Mouse (Mus musculus) embryonic facial prominence, embryonic 10.5 days (tissue): ENCODE measurements at regions not wholly inside any gene's neighbourhood (a gene's known extent, or its start where the extent isn't known, plus 50 kb on each side); places are given as distances from the start of the nearest gene placed in this dataset.
A peak's percentile ranks its signal among the peaks of the same experiment; 100 is the strongest.

Experiments
- DNase-seq: peaks from one replicate; pipeline ENCODE4 v3.0.0-alpha.2; 2017; ENCODE audit warnings: low spot score
- H3K27ac ChIP-seq: fragments of 300-500 bp; sonication (generic); replicated peaks from 2 replicates; pipeline ENCODE4 v1.5.1; 2016; ENCODE audit warnings: mild to moderate bottlenecking
- H3K27me3 ChIP-seq: fragments of 300-500 bp; sonication (generic); replicated peaks from 2 replicates; pipeline ENCODE4 v1.6.1; 2016; ENCODE audit warnings: low read depth, mild to moderate bottlenecking; ENCODE audit not compliant: poor library complexity, severe bottlenecking
- H3K36me3 ChIP-seq: fragments of 300-500 bp; sonication (generic); replicated peaks from 2 replicates; pipeline ENCODE4 v1.6.1; 2016; ENCODE audit warnings: mild to moderate bottlenecking, moderate library complexity
- H3K4me1 ChIP-seq: fragments of 300-500 bp; sonication (generic); 2 replicates; pipeline ENCODE4 v1.6.1; 2016
- H3K4me3 ChIP-seq: fragments of 300-500 bp; sonication (generic); 2 replicates; pipeline ENCODE4 v1.5.1; 2016; ENCODE audit warnings: mild to moderate bottlenecking, moderate library complexity
- H3K9me3 ChIP-seq: fragments of 300-500 bp; sonication (generic); 2 replicates; pipeline ENCODE4 v1.6.1; 2016; ENCODE audit warnings: mild to moderate bottlenecking
- WGBS: fragments of 180-500 bp; shearing (Covaris S2); methylation state at CpG from one replicate; pipeline ENCODE4 v1.1.7; 2016; 5-methylcytosine and 5-hydroxymethylcytosine counted together

DNA sequence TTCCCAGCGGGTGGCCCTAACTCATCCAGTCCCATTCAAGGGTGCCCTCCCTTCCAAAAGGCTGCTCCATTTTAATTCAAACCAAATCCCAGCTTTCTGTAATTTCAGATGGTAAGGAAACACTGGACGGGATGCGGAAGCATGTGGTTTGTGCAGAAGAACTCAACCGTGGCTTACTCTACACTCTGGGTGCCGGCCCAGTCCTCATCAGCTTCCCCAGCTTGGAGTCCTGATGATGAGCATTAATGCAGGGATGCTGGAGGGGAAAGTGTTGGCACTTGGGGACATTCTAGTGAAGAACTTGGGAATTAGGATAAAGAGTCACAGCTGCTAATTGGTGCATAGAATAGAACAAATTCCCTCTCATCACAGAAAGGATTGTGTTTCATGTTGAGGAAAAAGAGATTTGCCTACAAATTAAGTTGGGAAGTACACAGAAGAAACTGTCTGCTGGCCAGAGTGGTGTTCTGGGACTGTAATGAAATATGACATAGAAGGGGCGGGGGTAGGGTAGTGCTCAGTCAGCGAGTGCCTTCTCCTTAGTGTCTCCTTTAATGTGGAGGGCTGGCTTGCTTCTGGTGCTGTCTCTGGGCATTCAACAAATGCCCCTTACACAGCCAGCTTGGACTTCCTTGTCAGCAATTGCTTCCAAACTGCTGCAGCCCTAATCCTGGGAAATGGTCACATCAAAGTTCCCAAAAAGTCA lies 285.0 kb upstream of the Bmper start:
- H3K27me3 ChIP-seq, result no peaks in the 10 kb centered on the region
- no peak overlapping the region for H3K4me3 ChIP-seq
- peaks cover 12% of the 10 kb centered on the region for H3K4me1 ChIP-seq
- no peak for DNase-seq
- no peaks in the 10 kb centered on the region for H3K36me3 ChIP-seq
- H3K9me3 ChIP-seq, result no peaks in the 10 kb centered on the region
- no peak overlapping the region for H3K27ac ChIP-seq
- WGBS, result 82% methylated on average over 7 of the region's 7 CpGs

DNA sequence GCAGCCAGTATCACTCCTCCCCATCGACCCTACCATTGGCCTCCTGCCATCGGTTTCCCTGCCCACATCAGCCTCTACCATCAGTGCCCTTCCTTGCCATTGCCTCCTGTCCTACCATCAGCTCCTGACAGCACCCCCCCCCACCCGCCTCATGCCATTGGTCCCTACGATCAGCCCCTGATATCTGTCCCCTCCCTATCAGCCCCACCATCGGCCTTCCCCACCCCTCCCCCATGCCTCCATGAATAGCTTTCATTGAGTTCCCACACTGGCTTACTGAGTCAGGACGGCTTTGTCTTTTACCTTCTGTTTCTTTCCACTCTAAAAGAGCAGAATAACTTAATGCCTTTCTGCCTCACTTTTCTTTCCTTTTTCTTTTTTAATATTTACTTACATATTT lies 277.9 kb upstream of the Bmper start:
- DNase-seq, result no peak

DNA sequence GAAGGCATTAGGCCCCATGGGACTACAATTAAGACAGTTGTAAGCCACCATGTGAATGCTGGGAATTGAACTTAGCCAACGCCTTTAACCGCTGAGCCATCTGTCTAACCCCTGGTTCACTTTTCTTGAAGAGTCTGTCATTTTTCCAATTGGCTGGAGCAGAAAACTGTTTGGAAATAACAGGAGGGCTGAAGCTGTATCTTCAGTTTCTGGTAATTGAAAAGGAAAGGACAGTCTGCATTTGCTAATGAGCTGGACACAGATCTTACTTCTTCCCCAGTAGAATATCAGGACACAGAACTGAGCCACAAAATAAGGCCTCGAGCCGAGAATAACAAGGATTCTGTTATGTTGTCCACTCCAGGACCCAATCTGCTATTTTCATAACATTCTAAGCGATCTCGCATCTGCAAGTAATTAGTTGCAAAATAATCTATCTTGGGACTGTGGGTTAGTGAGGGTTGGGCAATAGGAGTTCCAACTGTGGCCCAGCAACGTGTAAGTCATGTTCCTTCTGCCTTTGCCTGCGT lies 277.4 kb upstream of the Bmper start:
- no peaks in the 10 kb centered on the region for H3K36me3 ChIP-seq
- peak overlapping the region; percentile 54; the same call in 1 of the 2 replicates for H3K27ac ChIP-seq
- H3K9me3 ChIP-seq, result no peaks in the 10 kb centered on the region
- no peaks in the 10 kb centered on the region for H3K27me3 ChIP-seq
- 56% methylated on average over 8 of the region's 8 CpGs for WGBS
- H3K4me3 ChIP-seq, result no peak overlapping the region
- no peak for DNase-seq
- peaks cover 12% of the 10 kb centered on the region for H3K4me1 ChIP-seq

More for the DNA sequence above, 277.9 kb upstream of the Bmper start:
- H3K4me3 ChIP-seq, result no peak overlapping the region
- WGBS, result 67% methylated on average over 6 of the region's 6 CpGs
- H3K36me3 ChIP-seq, result no peaks in the 10 kb centered on the region
- peaks cover 13% of the 10 kb centered on the region for H3K4me1 ChIP-seq
- no peaks in the 10 kb centered on the region for H3K27me3 ChIP-seq
- H3K27ac ChIP-seq, result peak overlapping the region; percentile 54
- no peaks in the 10 kb centered on the region for H3K9me3 ChIP-seq

DNA sequence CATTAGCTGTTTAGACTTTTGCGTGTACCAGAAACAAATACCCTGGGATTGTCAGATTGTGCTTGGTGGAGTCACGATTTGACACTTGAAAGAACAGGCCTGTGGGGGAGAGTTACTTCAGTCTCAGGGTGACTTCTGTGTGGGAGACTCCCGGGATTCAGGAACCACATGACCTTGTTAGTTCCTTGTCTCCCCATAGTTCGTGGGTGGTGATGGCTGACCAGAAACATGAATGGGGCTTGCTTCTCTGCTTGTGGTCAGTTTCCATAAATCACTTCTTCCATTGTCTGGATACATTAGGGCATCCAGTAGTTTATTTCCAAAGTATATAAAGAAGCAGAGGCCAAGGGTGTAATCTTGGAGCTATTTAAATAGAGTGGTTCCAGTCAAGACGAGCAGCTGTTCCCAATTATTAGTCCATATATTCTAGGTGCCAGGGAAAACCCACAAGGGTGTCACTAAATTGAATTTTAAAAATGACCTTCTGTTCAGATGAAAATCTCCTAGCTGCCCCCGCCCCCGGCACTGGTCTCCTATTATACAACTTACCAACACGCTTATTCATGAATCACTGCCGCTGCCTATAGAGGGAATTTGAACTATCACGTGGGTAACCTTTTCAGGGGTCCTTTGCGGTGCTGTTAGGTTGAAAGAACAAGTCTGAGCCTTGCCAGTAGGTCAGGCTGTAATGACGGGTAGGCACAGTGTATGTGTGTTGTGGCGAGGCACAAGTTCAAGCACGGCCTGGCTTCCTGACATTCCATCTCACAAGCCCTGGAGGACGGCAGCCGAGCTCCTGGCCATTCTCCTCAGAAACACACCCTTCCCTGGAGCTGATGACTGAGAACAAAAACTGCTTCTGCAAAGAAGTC lies 270.1 kb upstream of the Bmper start:
- Histone ChIP-seq H3K9me3 (no peaks in the 10 kb centered on the region), H3K4me3 (no peak overlapping the region), H3K27ac (peak overlapping the region; percentile 48), H3K27me3 (no peaks in the 10 kb centered on the region), H3K4me1 (peaks cover 20% of the 10 kb centered on the region), H3K36me3 (no peaks in the 10 kb centered on the region)
- 74% methylated on average over 16 of the region's 16 CpGs for WGBS
- no peak for DNase-seq

DNA sequence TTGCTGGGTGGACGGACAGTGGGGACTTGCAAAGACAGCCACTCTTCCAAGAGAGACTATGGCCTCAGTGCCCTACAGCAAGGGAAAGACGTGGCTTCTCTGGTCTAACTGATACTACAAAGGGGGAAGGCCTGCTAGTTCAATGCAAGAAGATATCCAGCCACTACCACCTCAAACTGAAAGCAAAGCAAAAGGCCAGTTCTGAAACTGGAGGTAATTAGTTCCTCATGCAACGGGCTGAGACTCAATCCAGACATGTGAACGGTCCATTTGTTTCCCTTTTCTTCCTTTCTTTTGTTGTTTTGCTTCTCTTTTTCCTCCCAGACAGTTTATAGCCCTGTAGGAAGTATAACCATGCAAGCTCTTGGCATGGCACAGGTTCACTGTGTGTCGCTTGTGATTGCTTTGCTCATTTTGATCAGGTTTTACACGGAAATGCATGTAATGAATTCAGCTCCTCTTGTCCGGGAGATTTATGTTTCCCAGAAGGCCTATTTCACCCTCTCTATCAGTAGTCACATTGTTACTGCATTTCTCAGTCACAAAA lies 260.5 kb upstream of the Bmper start:
- H3K9me3 ChIP-seq, result no peaks in the 10 kb centered on the region
- H3K4me1 ChIP-seq, result peaks cover 7% of the 10 kb centered on the region
- WGBS, result 49% methylated on average over 7 of the region's 7 CpGs
- peak; percentile 21 for DNase-seq
- no peaks in the 10 kb centered on the region for H3K27me3 ChIP-seq
- H3K36me3 ChIP-seq, result no peaks in the 10 kb centered on the region
- H3K4me3 ChIP-seq, result no peak overlapping the region
- peak overlapping the region; percentile 76 for H3K27ac ChIP-seq

DNA sequence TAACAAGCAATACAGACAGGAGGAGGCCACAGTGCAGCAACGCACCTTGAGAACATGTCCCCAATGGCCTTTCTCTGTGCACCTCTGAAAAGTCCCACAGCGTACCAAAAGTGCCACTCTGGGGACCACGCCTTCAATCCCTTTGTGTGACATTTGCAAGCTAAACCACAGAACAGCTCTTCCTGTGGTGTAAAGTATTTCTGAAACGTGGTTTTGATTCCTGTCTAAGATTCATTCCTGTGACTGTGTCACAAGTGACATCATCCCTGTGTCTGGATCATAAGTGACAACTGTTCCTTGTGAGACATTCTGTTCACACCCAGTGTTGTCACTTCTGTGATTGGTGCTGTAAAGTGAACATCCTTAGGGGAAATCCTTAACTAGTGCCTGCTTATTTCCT lies 251.6 kb upstream of the Bmper start:
- Histone ChIP-seq H3K36me3 (no peaks in the 10 kb centered on the region), H3K9me3 (no peaks in the 10 kb centered on the region), H3K4me1 (peaks cover 23% of the 10 kb centered on the region), H3K27ac (no peak overlapping the region), H3K4me3 (no peak overlapping the region), H3K27me3 (0 out of 2 replicates have a peak, but pooled peaks cover under 1% of the 10 kb centered on the region)
- DNase-seq, result no peak
- 85% methylated on average over 4 of the region's 4 CpGs for WGBS

DNA sequence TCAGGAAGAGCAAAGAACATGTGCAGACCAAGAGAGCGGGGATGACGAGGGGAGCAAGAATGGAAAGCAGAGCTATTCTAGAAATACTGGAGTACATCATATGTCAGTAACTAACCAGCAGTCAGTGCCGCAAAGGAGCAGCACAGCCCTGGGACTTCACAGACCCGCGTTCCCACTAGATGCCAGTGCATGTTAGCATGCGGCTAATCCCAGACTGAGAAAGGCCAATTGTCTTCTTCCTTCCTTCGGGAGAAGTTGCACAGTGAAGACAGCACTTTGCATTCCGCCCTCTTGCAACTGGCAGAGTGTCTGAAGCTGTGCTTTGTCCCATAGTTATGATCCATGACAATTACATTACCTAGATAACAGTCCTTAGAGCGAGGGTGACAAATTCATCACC lies 246.1 kb upstream of the Bmper start:
- 65% methylated on average over 9 of the region's 9 CpGs for WGBS
- Histone ChIP-seq H3K27me3 (0 out of 2 replicates have a peak, but pooled peaks cover 3% of the 10 kb centered on the region), H3K4me1 (peaks cover 26% of the 10 kb centered on the region), H3K36me3 (no peaks in the 10 kb centered on the region), H3K27ac (no peak overlapping the region), H3K9me3 (no peaks in the 10 kb centered on the region), H3K4me3 (no peak overlapping the region)
- DNase-seq, result no peak

DNA sequence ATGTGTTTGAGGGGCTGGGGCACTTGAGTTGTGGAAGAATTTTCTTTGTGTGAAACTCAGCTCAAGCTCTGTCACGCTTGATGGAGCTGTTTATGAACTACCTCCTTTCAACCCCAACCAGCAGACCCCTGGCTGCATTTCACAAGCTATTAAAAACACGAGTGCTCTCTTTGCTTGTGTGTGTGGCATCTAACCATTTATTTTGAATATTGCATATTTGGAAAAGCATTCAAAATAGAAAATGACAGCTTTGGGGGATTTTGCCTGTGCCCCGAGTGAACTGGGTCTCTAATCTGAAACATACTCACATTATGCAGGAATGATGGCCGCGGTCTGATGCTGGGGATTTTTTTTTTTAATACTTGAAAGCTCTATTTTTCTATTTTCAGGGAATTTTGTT lies 243.2 kb upstream of the Bmper start:
- WGBS, result 67% methylated on average over 5 of the region's 5 CpGs
- DNase-seq, result no peak

DNA sequence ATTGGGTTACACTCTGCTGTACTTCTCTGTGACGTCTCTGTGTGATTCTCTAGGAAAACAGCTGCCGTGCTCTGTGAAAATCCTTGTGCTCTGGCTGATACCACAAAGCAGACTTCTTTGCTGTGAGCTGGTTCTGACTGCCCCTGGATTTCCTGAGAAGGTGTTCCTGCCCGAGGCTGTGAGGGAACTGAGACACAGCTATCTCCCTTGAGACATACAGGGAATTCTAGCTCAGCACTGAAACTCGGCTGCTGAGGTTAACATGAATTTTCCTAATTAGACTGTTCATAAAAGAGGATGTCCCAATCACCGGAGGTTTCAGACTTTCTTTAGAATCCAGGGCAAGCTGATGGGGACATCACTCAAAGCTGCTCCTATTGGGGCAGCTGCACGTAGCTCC lies 233.4 kb upstream of the Bmper start:
- H3K4me3 ChIP-seq, result no peak overlapping the region
- no peaks in the 10 kb centered on the region for H3K9me3 ChIP-seq
- H3K36me3 ChIP-seq, result no peaks in the 10 kb centered on the region
- 61% methylated on average over 6 of the region's 6 CpGs for WGBS
- H3K27ac ChIP-seq, result no peak overlapping the region; the same call in 1 of the 2 replicates
- peaks cover 15% of the 10 kb centered on the region for H3K4me1 ChIP-seq
- DNase-seq, result no peak
- no peaks in the 10 kb centered on the region for H3K27me3 ChIP-seq

More for the DNA sequence above, 243.2 kb upstream of the Bmper start:
- Histone ChIP-seq H3K36me3 (no peaks in the 10 kb centered on the region), H3K27me3 (0 out of 2 replicates have a peak, but pooled peaks cover 3% of the 10 kb centered on the region), H3K9me3 (no peaks in the 10 kb centered on the region), H3K27ac (no peak overlapping the region), H3K4me1 (peaks cover 10% of the 10 kb centered on the region; the same call in 1 of the 2 replicates), H3K4me3 (no peak overlapping the region)

DNA sequence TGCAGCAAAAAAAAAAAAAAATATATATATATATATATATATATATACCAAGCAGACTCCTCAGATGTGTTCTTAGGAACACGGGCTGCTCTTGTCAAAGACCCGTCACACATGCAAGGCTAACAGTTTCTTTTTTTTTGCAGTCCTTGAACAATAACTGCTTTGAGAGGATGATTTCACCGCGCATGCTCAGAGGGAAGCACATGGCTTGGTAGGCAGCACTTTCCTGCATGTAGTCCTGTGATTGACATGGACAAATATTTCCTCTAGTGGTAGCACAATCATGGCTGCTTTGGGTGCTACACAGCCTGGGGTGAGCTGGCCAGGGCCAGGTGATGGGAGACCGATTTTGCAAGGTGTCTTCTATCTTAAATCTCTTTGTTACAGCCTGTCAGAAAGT lies 229.3 kb upstream of the Bmper start:
- WGBS, result 68% methylated on average over 5 of the region's 5 CpGs

DNA sequence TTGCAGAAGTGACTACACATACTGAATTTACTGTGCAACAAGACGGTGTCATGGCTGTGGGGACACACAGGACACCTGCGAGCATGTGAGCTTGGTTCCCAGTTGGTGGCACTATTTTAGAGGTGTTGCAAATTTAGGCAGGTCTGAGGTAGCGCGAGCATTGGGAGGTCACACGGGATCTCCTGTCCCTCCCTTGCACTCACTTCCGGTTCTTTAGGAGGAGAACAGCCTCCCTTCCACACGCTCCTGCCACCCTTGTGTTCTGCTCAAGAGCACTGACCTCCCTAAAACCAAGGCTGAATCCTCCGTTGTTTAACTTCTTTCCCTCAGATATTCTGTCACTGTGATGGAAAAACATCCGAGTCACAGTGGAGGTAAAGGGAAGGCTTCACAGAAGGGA lies 227.3 kb upstream of the Bmper start:
- Histone ChIP-seq H3K4me3 (no peak overlapping the region), H3K27me3 (0 out of 2 replicates have a peak, but pooled peaks cover 5% of the 10 kb centered on the region), H3K4me1 (peaks cover 13% of the 10 kb centered on the region), H3K36me3 (no peaks in the 10 kb centered on the region), H3K27ac (0 out of 2 replicates have a peak overlapping the region, but pooled peaks have one; percentile 19), H3K9me3 (no peaks in the 10 kb centered on the region)
- WGBS, result 77% methylated on average over 9 of the region's 9 CpGs
- DNase-seq, result no peak

More for the DNA sequence above, 229.3 kb upstream of the Bmper start:
- no peak for DNase-seq
- Histone ChIP-seq H3K4me1 (peaks cover 17% of the 10 kb centered on the region), H3K4me3 (no peak overlapping the region), H3K27me3 (no peaks in the 10 kb centered on the region), H3K9me3 (no peaks in the 10 kb centered on the region), H3K27ac (peak overlapping the region; percentile 70), H3K36me3 (no peaks in the 10 kb centered on the region)

DNA sequence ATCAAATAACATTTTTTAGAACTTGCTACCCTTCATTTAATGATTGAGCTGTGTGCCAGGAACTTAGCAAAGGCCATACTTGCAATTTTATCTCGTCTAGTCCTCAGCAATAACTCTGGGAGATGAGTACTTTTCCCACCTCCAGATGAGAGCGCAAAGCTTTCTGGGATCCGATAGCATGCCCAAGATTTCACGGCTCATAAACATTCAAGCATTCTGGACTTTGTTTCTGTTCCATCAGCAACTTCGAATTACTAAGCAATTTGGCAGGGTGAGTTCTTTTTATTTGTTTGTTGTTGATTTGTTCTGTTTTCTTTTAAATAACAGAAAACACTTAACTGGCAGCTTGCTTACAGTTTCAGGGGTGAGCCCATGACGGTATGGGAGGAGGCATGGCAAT lies 224.6 kb upstream of the Bmper start:
- Histone ChIP-seq H3K4me3 (no peak overlapping the region), H3K9me3 (no peaks in the 10 kb centered on the region), H3K4me1 (peaks cover 13% of the 10 kb centered on the region), H3K36me3 (no peaks in the 10 kb centered on the region), H3K27me3 (peaks cover 11% of the 10 kb centered on the region; the same call in 1 of the 2 replicates), H3K27ac (no peak overlapping the region)
- no peak for DNase-seq
- WGBS, result 89% methylated on average over 6 of the region's 6 CpGs
